Mouse (Mus musculus): ENCODE data around the gene Stk38. TPM values are rescaled to one million over a fixed set of nuclear protein-coding genes. Genes with fewer than 3 reads are reported as not detected.
A peak's percentile ranks its signal among the peaks of the same experiment; 100 is the strongest.

Gene Stk38
- total RNA-seq (2021), result 10 to 100 TPM; 57.0 to 61.1 TPM
- long read RNA-seq, experiment 1, transcript Stk38-202 (14 exons, 3,354 nt), result minor isoform, 6 of 26 reads
- long read RNA-seq, experiment 1, transcript Stk38-201 (14 exons, 3,351 nt), result major isoform, 12 of 26 reads
- long read RNA-seq, experiment 1, partial matches to known transcripts, result 1 of 26 reads
- long read RNA-seq, experiment 1, other reads (novel, unspliced or antisense), result 6 of 26 reads
- long read RNA-seq, experiment 2, transcript Stk38-201 (14 exons, 3,351 nt), result major isoform, 17 of 36 reads
- long read RNA-seq, experiment 2, partial matches to known transcripts, result 1 of 36 reads
- long read RNA-seq, experiment 2, other reads (novel, unspliced or antisense), result 13 of 36 reads

- DNase-seq (ENCODE audit: low spot score in 2 of 2), result peak; percentile 92
Observed at GRCm38 (mm10) chr17:29007641-29008325, at the start of gene Stk38. Gene Stk38 (minus strand): TSS chr17:29007995.

- no peak for DNase-seq (ENCODE audit: low spot score in 2 of 2)
Observed at GRCm38 (mm10) chr17:29057361-29057890, 49.6 kb upstream of the Stk38 start.

GRCm38 (mm10) chr17:29056699-29057151 is 48.9 kb upstream of the Stk38 start:
- no peak for DNase-seq (ENCODE audit: low spot score in 2 of 2)

- no peak for DNase-seq (ENCODE audit: low spot score in 2 of 2)
Observed at GRCm38 (mm10) chr17:29056207-29056606, 48.4 kb upstream of the Stk38 start.

GRCm38 (mm10) chr17:29055586-29055985 is 47.8 kb upstream of the Stk38 start:
- DNase-seq (ENCODE audit: low spot score in 2 of 2), result no peak

- DNase-seq (ENCODE audit: low spot score in 2 of 2), result no peak
Observed at GRCm38 (mm10) chr17:29054429-29054828, 46.6 kb upstream of the Stk38 start.

GRCm38 (mm10) chr17:29053841-29054240 is 46.0 kb upstream of the Stk38 start:
- DNase-seq (ENCODE audit: low spot score in 2 of 2), result no peak

- no peak for DNase-seq (ENCODE audit: low spot score in 2 of 2)
Observed at GRCm38 (mm10) chr17:29053067-29053466, 45.3 kb upstream of the Stk38 start.

GRCm38 (mm10) chr17:29050791-29051190 is 43.0 kb upstream of the Stk38 start:
- DNase-seq (ENCODE audit: low spot score in 2 of 2), result no peak

GRCm38 (mm10) chr17:29049923-29050322 is 42.1 kb upstream of the Stk38 start:
- DNase-seq (ENCODE audit: low spot score in 2 of 2), result no peak

GRCm38 (mm10) chr17:29049508-29049889 is 41.7 kb upstream of the Stk38 start:
- no peak for DNase-seq (ENCODE audit: low spot score in 2 of 2)

- DNase-seq (ENCODE audit: low spot score in 2 of 2), result peak; percentile 91 to 93
Observed at GRCm38 (mm10) chr17:29048748-29049507, 41.1 kb upstream of the Stk38 start.

GRCm38 (mm10) chr17:29047697-29048514 is 40.1 kb upstream of the Stk38 start:
- DNase-seq (ENCODE audit: low spot score in 2 of 2), result no peak

- no peak for DNase-seq (ENCODE audit: low spot score in 2 of 2)
Observed at GRCm38 (mm10) chr17:29046863-29047262, 39.1 kb upstream of the Stk38 start.

GRCm38 (mm10) chr17:29045741-29046530 is 38.1 kb upstream of the Stk38 start:
- no peak for DNase-seq (ENCODE audit: low spot score in 2 of 2)

- no peak for DNase-seq (ENCODE audit: low spot score in 2 of 2)
Observed at GRCm38 (mm10) chr17:29044925-29045319, 37.1 kb upstream of the Stk38 start.

GRCm38 (mm10) chr17:29044146-29044924 is 36.5 kb upstream of the Stk38 start:
- no peak for DNase-seq (ENCODE audit: low spot score in 2 of 2)

GRCm38 (mm10) chr17:29043583-29043982 is 35.8 kb upstream of the Stk38 start:
- no peak for DNase-seq (ENCODE audit: low spot score in 2 of 2)

- DNase-seq (ENCODE audit: low spot score in 2 of 2), result no peak
Observed at GRCm38 (mm10) chr17:29042569-29042968, 34.8 kb upstream of the Stk38 start.
